Mouse (Mus musculus) cerebral cortex, adult 2 months (tissue): ENCODE data around the gene Ccdc167.

ENCODE experiments used
- WGBS: fragments of 180-500 bp; shearing (Covaris S2); methylation state at CpG from one replicate; pipeline ENCODE4 v1.1.7; 2018; 5-methylcytosine and 5-hydroxymethylcytosine counted together

Ccdc167 gene

DNA sequence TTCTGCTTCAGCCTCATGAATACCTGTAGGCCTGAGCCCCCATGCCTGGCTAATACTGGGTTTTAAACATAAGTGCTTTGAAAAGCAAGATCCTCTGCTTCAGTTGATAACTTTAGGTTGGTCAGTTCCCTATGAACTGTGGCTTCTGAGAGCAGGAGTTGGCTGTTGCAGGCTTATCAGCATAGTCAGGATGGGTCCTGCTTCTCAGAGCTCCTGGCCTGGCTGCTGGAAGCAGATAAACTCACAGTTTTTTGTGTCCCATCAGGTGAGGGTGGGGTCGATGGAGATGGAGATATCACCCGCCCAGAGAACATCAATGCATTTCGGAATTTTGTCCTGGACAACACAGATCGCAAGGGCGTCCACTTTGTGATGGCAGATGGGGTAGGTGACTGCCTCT, 30.1 kb downstream of the Ccdc167 start:
- WGBS: 96% methylated on average over 5 of the region's 5 CpGs

DNA sequence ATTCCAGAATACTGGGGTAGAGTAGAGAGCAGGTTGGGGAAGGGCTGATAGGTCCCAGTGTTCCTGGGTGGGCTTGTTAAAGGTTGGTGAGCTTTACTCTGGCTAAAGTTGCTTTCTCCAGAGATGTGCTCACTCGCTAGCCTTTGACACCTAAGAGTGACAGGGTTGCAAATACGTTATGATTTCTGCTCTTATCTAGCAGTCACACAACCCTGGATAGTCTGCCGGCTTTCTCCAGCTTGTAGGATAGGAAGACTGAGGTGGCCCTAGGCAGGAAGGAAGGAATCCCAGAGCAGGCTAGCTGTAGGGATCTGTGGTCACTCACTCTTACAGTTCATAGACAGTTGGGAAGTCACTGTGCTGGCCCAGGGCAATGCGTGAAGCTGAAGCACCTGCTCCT, 32.6 kb downstream of the Ccdc167 start:
- WGBS: 97% methylated on average over 4 of the region's 4 CpGs

DNA sequence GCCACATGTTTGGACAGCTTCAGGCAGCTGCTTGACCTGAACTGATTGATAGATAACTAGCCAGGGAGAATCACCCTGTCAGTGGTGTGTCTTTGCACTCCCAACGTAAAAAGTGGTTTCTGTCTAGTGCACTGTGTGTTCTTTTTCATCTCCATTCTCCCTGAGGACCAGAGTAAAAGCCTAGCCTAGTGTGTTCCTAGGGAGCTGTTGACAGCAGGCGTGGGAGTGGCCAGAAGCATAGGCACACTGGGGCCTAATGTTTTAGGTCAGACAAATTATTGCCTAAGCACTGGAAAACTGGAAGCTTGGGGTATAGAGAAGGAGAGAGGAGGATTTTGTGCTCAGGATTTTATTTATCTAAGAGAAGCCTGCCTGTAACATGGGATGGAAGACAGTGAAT, 33.7 kb downstream of the Ccdc167 start:
- WGBS: 85% methylated on average over 2 of the region's 2 CpGs

DNA sequence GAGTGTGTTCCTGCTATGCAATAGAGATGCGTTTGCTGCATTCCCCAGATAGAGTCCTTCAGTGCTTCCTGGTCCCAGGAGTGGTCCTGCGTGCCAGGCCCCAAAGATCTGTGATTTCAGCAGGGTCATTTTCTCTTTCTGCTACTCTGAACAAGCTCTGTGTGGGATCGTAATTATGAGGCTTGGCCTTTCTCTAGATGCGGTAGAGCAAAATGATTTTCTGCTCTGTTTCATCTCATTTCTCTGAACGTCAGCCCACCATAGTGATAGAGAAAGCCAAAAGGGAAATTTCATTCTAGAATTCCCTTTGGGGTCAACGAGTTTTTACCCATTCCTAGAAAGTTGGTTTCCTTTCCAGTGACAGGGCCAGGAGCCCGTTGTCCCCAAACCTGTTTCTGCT, 34.6 kb downstream of the Ccdc167 start:
- 82% methylated on average over 7 of the region's 7 CpGs for WGBS

DNA sequence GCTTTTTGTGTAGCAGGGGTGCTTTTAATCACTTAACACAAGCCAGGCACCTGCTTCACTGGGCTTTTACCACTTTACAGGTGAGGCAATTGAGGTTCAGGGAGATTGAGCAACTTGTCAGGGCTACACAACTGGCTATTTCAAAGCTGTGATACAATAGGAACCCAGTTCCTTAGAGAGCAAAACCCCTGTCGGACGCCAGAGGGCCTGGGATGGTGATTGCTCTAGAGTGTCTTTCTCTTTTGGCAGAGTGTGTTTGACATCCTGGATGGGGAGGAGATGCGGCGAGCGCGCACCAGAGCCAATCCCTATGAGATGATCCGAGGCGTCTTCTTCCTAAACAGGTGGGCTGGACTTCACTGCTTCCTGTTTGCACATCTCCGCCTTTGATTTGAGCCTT, 35.2 kb downstream of the Ccdc167 start:
- WGBS: 91% methylated on average over 9 of the region's 9 CpGs

DNA sequence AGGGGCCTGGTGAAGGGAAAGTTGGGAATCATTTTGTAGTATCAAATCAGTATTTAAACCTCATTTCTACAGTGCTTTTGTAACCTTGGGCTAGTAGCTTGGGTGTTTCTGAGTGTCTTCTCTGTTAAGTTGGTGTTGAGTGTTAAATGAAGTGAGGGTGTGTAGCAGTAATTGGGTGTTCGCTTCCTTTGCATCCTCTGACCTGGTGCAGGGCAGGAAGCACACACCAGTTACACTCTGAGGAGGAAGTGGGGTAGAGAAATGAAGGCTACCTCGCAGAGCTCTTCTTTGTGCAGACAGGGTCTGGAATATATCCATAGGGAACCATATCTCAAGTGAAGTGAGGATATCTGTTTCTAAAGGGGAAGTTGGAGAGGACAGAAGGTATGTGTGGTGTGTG, 35.9 kb downstream of the Ccdc167 start:
- WGBS: 80% methylated on average over 2 of the region's 2 CpGs

DNA sequence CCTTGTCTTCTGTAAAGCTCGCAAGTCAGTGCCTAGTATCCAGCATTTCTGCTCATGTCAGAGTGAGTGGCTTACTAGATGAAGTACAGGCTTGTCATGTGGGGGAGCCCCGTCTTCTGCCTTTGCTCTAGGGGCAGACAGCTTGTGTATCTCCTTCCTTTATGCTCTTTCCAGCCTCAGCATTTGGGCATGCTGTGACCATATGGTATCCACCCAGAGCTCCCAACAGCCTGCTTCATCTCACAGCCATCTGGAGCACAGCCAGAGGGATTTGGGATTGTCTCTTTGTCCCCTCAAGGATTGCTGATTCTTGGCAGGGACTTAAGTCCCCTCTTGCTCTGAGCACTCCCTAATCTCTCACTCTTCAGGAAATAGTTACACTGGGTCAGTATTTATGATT, 36.7 kb downstream of the Ccdc167 start:
- WGBS: 54% methylated on average over 2 of the region's 2 CpGs

DNA sequence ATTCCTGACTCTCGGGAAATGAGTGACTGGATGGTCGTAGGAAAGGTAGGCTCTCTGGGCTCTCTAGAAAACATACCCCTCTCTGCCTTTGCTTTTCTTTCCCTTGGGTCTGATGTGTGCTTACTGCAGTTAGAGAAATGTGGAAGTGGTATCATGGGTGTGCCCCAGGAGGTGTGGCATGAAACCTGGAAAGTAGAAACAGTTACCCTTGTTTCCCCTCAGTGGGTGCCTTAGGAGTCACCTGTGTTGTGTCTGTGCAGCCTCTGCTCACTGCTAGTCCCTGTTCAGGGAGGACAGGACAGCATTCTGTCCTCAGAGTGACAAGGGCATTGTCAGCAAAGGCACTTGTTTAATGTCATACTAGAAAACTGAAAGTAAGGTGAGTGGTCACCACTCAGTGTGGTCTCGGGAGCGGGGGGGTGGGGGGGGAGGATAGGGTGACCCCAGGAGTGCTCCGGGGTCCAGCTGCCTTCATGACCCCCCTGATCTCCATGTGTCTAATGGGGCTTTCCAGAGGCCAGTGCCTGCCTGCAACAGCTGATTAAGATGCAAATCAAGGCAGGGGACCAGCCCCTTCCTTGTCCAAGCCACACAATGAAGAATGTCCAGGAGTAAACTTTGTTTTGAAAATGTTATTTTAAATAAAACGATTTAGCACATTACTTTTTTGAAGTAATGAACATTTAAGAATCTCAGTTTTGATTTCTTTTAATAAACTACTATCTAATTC, 37.6 kb downstream of the Ccdc167 start:
- WGBS: 85% methylated on average over 6 of the region's 6 CpGs

DNA sequence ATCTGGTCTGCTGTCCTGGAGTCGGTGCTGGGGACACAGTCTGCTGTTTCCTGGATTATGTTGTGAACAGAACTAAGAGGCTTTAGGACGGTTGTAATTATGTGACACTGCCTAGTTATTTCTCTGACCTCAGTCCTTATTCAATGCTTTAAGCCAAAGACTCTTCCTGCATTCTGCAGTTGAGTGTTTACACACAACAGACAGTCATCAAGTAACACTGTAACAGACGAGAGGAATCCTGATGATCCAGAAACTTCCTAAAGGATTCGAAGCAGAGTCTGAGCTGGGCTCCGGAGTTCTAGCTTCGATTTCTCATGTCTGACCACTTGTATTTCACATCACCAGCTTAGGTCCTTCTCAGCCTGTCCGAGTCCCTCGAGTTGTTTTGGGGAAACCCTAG, 38.3 kb downstream of the Ccdc167 start:
- 87% methylated on average over 8 of the region's 8 CpGs for WGBS

DNA sequence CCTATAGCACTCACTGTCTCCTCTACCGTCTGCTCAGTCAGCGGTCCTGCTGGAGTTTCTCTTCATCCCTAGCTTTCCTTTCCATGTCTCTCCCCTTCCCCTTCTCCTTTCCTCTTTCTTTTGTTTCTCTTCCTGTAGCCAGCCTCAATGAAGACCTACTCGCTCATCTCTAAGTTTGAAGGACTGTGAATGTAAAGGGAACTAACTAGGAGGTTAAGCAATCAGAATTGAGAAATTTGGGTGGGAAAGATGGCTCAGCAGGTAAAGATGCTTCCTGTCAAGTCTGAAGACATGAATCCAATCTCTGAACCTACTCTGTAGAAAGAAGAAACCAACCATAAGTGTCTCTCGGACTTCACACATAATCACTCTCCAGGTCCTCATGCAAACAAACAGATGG, 43.5 kb downstream of the Ccdc167 start:
- WGBS: 91% methylated on average over 4 of the region's 4 CpGs

DNA sequence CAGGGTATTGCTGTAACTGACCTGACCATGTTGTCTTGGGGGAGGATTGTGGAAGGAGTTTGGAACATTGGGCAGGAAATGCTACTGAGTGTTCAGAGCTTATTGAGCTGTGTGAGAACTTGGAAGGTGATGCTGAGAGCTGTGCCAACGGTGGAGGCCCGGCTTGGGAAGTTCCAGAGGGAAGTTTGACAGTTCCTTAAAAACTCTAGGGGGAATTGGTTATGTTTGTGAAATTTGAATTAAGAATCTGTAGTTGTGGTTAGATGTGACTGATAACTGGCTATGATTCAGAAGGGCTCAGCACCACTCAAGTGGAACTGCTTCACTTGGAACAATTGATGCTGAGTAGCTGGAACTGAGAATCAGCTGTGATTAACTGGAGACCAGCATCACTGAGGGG, 45.8 kb downstream of the Ccdc167 start:
- 41% methylated on average over 2 of the region's 2 CpGs for WGBS

DNA sequence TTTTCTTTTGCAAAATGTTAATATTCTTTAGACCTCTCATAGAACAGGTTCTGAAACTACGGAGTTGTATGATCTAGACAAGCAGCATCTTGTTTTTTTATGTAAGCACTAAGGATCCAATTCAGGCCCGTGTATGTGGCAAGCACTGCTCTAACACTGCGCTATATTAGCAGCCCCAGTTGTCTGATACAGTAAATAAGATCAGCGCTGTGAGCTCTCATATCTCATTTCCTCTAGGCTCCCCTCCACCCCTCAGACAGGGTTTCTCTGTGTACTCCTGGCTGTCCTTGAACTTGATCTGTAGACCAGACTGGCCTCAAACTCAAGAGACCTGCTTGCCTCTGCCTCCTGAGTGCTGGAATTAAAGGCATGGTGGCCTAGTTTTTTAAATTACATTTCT, 47.8 kb downstream of the Ccdc167 start:
- WGBS: 69% methylated on average over 4 of the region's 4 CpGs

DNA sequence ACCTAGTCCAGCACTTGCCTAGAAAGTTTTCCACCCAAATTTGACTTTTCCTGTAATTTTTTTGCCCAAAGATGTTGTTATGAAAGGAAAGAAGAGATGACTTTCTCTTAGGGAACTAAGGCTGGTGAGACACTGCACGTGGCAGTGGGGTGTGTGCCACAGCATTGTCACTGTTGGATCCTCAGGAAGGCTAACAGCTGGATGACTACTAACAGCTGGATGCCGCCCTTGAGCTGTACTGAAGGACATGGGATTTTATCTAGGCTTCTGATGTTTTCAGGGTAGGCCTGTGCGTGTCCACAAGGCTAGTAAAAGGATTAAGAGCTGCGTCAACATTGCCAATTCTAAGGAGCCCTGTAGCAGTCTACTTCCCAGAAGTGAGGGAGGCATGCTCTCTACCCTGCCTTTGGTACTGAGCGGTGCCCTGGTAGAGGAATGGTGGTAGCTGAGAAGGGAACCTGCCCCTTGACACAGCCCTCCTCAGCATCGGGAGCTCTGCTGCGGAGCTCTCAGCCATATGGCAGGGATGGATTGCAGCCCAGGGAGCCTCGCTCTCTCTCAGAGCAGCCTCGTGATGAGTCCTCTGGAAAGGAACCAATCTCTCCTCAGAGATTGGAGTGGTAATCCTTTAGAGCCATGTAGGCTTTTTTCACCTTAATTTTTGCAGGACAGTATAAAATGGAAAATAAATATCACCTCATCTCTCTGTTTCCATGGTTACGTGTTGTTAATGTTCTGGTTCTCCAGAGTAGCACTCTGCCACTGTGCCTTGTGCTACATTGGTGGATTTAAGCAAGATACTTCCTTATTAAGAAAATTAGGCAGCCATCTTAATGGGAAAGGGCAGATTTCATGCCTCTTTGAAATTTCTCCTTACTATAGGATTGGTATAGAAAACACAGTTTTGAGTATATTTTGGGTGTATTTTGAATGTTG, 48.5 kb downstream of the Ccdc167 start:
- 54% methylated on average over 10 of the region's 10 CpGs for WGBS

DNA sequence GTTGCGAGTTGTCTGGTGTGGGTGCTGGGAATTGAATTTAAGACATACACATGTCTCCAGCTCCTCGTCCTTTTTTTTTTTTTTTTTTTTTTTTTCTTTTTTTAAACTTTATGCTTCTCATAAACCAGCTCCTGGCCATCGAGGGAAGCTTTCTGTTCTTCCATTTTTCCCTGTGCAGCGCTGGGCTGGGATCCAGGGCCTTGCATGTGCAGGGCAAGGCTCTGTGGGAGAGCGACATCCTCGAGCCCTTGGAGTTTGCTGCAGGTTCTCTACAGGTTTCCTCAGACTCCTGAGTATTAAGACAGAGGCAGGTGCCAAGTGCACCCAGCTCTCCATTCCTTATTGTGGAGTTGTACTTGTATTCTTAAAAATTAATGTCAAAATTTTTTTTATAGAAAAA, 54.7 kb downstream of the Ccdc167 start:
- 77% methylated on average over 6 of the region's 6 CpGs for WGBS

DNA sequence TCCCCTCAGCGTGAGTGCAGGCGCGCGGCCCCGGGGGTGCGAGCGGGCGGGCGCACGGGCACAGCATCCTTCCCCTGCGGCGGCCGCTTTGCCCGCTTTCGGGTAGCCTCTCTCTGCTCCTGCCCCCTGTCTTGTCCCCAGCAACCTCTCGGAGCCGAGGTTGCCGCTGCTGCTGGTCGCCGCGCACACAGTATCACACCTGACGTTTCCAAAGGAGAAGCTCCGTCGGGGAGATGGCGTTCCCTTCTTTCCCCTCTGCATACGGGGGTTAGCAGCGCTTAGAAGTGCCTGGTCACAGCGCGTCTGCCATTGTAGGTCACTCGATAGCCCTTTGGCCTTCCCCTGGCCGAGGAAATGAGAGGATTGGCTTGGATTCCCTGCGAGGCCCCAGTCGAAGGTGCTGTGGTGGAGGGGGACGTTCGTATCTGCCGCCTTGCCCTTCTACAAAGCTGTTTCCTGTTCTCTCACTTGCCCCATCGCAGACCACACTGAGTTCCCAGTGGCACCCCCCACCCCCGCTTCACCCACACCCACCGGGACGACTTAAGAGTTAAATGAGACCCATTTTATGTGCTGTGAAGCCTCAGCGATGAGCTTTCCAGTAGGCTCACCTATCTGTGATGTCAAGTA, 56.0 kb downstream of the Ccdc167 start:
- WGBS: under 1% methylated on average over 30 of the region's 41 CpGs

DNA sequence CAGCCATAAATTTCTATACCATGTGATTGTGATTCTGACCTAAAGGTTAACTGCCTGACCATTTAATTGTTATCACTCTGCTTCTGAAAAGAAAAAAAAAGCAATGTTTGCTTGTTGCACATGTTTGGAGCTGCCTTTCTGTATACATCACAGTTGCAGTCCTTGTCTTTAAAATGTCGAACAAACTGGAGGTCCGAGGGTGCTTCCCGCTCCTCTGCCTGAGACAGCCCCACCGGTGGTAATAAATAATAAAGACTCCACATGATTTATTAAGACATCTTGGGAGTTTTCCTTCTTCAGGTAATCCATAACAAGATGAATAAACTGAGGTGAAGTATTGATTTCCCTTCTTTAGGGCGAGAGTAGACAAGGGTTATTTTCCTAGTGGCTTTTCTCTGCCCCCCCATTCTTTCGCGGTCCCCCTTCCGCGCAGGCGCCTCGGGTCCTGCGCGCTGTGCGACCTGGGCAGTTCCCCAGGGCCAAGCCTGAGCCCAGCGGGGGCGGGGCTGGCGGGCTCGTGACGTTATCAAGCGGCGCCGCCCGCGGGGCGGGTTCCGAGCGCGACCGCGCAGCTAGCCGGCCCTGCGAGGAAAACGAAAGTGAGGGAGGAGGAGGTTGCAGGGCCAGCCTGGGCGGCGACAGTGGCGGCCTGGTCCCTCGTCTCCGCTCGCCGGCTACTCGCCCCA, 56.6 kb downstream of the Ccdc167 start, which contains the start of gene Cmtr1:
Cmtr1 (plus strand) TSS at position 520 of the 686 bp plus-strand sequence.
- WGBS: under 1% methylated on average over 41 of the region's 41 CpGs

DNA sequence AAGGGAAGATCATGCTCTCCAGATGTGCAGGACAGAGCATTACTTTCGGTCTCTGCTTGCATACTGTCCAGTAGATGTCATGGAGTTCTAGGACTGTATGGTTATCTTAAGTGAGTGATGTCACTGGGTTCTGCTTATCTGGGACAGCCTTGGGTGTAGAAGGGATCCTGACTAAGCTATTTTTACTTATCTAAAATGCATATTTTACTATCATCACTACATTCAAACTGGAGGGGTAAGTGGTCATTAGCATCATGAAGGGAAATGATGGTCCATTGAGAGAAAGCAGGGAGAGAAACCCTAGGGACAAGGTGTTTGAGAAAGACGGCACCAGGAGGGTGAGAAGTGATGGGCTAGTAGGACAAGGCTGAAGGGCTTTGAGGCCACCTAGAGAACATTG, 58.6 kb downstream of the Ccdc167 start:
- 94% methylated on average over 2 of the region's 2 CpGs for WGBS

DNA sequence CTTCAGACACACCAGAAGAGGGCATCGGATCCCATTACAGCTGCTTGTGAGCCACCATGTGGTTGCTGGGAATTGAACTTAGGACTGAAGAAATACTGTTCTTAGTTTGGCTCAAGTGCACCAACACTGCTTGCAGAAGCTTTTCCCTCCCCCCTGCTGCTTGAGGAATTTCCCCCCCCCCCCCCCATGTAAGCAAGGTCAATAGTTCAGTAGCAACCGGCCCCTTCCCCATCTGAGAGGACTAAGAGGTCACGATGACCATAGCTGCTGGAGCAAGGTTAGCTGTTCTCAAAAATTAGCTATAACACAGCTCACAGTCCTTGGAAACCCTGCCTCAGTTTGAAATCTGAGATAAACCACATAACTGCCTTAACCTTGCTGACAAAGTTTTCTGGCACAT, 74.6 kb downstream of the Ccdc167 start:
- WGBS: 78% methylated on average over 3 of the region's 3 CpGs

DNA sequence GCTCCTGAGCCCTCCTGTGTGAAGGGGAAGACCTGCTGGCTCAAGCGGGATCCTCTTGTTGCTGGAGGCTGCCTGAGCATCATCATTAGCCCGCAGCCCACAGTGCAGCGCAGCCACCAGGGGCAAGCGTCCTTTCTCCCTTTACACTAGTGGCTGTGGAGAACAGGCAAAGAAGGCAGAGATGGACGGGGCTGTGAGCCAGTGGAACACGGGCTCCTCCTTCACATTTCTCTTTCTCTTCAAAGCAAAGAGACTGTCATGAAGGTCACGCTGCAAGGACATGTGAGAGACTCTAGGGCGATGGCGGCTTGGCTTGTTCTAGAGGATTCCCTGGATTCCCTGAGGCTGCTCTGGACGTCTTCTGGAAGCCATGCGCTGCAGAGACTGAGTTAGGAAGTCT, 75.9 kb downstream of the Ccdc167 start:
- WGBS: 92% methylated on average over 11 of the region's 11 CpGs

DNA sequence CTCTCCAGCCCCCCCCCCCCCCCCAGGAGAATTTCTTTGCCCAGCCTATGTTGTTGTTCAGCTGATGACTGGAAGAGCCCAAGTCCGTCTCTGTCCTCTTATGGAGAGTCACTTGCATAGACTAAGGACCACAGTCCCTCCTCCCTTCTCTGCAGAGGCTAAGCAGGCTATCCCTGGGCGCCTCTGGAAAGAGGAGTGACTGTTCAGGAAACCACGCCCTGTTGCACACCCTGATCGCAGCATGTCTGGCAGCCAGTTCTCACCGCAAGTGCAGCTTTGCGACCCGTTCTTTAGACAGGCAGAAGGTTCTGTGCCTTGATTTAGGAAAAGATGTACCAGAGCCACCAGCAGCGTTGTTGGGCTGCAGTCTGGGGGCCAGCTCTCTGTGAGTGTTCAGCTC, 78.9 kb downstream of the Ccdc167 start:
- 72% methylated on average over 8 of the region's 8 CpGs for WGBS

DNA sequence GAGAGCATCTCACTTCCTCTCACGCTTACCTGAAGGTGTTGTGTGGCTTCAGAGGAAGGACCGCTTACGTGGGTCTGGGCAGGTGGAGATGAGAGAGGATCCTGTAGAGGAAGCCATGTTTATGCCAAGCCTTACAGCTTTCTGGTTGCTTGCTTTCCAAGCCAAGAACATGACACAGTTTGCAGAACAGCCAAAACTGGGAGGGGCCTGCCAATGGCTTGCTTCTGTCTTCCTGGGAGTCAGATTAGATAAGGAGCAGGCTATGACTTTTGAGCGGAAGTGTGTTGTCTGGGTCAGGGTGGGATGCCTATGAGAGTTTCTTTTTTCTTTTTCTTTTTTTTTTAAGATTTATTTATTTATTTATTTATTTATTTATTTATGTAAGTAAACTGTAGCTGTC, 79.5 kb downstream of the Ccdc167 start:
- WGBS: 82% methylated on average over 4 of the region's 4 CpGs
